Mouse (Mus musculus) forebrain, postnatal 0 days (tissue): ENCODE results near the gene Nav3. TPM values are rescaled to one million over a fixed set of nuclear protein-coding genes. Genes with fewer than 3 reads are reported as not detected.

Source experiments
- ATAC-seq: fragments of 200-750 bp; cut with Nextera tagmentation; 2 replicates; pipeline ENCODE4 v1.8.0; 2017; ENCODE audit warnings: mild to moderate bottlenecking, moderate library complexity
- DNase-seq: peaks from one replicate; pipeline ENCODE4 v3.0.0-alpha.2; 2015
- H3K27ac ChIP-seq: fragments of 300-500 bp; sonication (generic); 2 replicates; pipeline ENCODE4 v1.5.1; 2014; ENCODE audit warnings: low read depth, mild to moderate bottlenecking, antibody characterized with exemption, low read length, moderate library complexity, mixed read lengths
- H3K27me3 ChIP-seq: fragments of 300-500 bp; sonication (generic); 2 replicates; pipeline ENCODE4 v1.6.1; 2014; ENCODE audit warnings: mild to moderate bottlenecking, low read length, mixed read lengths; ENCODE audit not compliant: insufficient read depth
- H3K36me3 ChIP-seq: fragments of 300-500 bp; sonication (generic); 2 replicates; pipeline ENCODE4 v1.6.1; 2014; ENCODE audit warnings: mild to moderate bottlenecking, moderate library complexity; ENCODE audit not compliant: insufficient read depth
- H3K4me1 ChIP-seq: fragments of 300-500 bp; sonication (generic); 2 replicates; pipeline ENCODE4 v1.6.1; 2014; ENCODE audit warnings: antibody characterized with exemption; ENCODE audit not compliant: insufficient read depth
- H3K4me2 ChIP-seq: fragments of 300-500 bp; sonication (generic); 2 replicates; pipeline ENCODE4 v1.6.1; 2014; ENCODE audit warnings: low read depth, mild to moderate bottlenecking, moderate library complexity
- H3K4me3 ChIP-seq: fragments of 300-500 bp; sonication (generic); 2 replicates; pipeline ENCODE4 v1.5.1; 2014; ENCODE audit warnings: low read depth, low read length, mixed read lengths
- H3K9ac ChIP-seq: fragments of 300-500 bp; sonication (generic); 2 replicates; pipeline ENCODE4 v1.6.1; 2014; ENCODE audit warnings: mild to moderate bottlenecking
- H3K9me3 ChIP-seq: fragments of 300-500 bp; sonication (generic); 2 replicates; pipeline ENCODE4 v1.6.1; 2016; ENCODE audit warnings: low read length
- CTCF ChIP-seq: sonication (generic); IDR thresholded peaks from 2 replicates; pipeline ENCODE4 v1.5.1; 2016; ENCODE audit warnings: antibody characterized with exemption, control low read depth, low read depth
- WGBS: fragments of 180-500 bp; shearing (Covaris S2); extraction: QIAGEN DNeasy Blood & Tissue Kit; methylation state at CpG from one replicate; pipeline ENCODE4 v1.1.7; 2014; 5-methylcytosine and 5-hydroxymethylcytosine counted together
- polyA plus RNA-seq: library from polyadenylated mRNA; unstranded; fragments of >200 nt; fragmentation: Nextera tagmentation; extraction: Ambion mirVana; gene quantifications from 2 replicates; pipeline ENCODE4 v1.2.1, GENCODE M21; 2015
- total RNA-seq: library from RNA; depleted of rRNA; stranded (reverse); fragments of >200 nt; gene quantifications from 2 replicates; pipeline ENCODE4 v1.2.3, GENCODE M21; 2014

Nav3 gene
- total and polyA plus RNA-seq, 2 experiments from 2014 or later: 20.1 to 119 TPM

DNA sequence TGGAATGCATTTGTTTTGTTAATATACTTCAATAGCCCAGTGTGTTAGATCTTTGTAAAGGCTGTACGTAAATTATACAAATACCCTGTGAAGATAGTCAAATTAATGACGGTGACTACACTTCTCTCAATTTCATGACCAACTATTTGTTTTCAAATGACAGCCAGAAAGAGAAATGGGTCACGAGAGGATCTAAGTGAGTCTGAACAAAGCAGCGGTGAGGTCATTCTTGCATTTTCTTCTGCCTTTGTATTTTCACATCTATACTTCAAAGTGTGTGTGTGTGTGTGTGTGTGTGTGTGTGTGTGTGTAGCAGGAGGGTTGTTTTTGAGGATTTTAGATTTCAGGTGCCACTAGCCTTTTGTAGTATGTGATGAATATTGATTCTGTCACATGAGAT, 662.5 kb downstream of the Nav3 start:
- no peak for DNase-seq
- Histone ChIP-seq H3K36me3 (no peaks in the 10 kb centered on the region), H3K27me3 (no peaks in the 10 kb centered on the region), H3K9me3 (no peaks in the 10 kb centered on the region), H3K4me1 (peaks cover 5% of the 10 kb centered on the region; the same call in 1 of the 2 replicates), H3K9ac (no peak overlapping the region), H3K4me2 (no peak overlapping the region), H3K27ac (no peak overlapping the region), H3K4me3 (no peak overlapping the region)
- no peak for TF ChIP-seq CTCF
- 45% methylated on average over 4 of the region's 4 CpGs for WGBS
- no peak for ATAC-seq

- DNase-seq: no peak
- Histone ChIP-seq H3K4me3 (no peak overlapping the region), H3K27me3 (no peaks in the 10 kb centered on the region), H3K27ac (no peak overlapping the region), H3K4me1 (no peaks in the 10 kb centered on the region), H3K9me3 (no peaks in the 10 kb centered on the region), H3K36me3 (no peaks in the 10 kb centered on the region), H3K4me2 (no peak overlapping the region), H3K9ac (no peak overlapping the region)
- TF ChIP-seq CTCF: no peak
- 55% methylated on average over 2 of the region's 2 CpGs for WGBS
- ATAC-seq: peak; percentile 66; the same call in 1 of the 2 replicates
Observed at GRCm38 (mm10) chr10:109788728-109789127, 667.3 kb downstream of the Nav3 start.

- Histone ChIP-seq H3K27ac (no peak overlapping the region), H3K27me3 (no peaks in the 10 kb centered on the region), H3K9ac (no peak overlapping the region), H3K9me3 (no peaks in the 10 kb centered on the region), H3K4me3 (no peak overlapping the region), H3K36me3 (no peaks in the 10 kb centered on the region), H3K4me2 (no peak overlapping the region), H3K4me1 (no peaks in the 10 kb centered on the region)
- TF ChIP-seq CTCF: no peak
- 68% methylated on average over 4 of the region's 4 CpGs for WGBS
- DNase-seq: peak; percentile 15
- ATAC-seq: no peak
Observed at GRCm38 (mm10) chr10:109779109-109779508, 676.9 kb downstream of the Nav3 start.

DNA sequence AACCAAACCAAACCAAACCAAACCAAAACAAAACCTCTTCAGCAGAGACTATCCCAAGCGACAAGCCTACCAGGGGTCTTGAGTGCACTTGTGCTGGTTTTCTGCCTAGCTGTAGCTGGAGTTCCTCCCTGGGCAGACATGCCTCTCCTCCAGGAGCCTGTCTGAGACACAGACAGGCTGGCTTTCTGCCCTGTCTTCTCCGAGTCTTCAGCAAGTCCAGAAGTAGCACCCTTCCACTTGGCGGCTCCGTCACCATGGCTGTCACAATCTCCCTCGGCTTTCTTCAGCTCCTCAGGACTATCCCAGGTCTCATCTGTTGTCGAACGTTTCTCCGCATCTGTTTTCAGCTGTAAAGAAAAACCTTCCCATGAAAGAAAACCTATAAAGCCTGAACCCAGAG, 686.9 kb downstream of the Nav3 start:
- Histone ChIP-seq H3K36me3 (peaks cover 8% of the 10 kb centered on the region), H3K9me3 (no peaks in the 10 kb centered on the region), H3K27me3 (no peaks in the 10 kb centered on the region), H3K4me3 (no peak overlapping the region), H3K4me1 (no peaks in the 10 kb centered on the region), H3K27ac (no peak overlapping the region), H3K9ac (no peak overlapping the region), H3K4me2 (no peak overlapping the region)
- ATAC-seq (no peak), DNase-seq (no peak)
- WGBS: 83% methylated on average over 8 of the region's 8 CpGs
- TF ChIP-seq CTCF: no peak

GRCm38 (mm10) chr10:109765650-109766049, 690.4 kb downstream of the Nav3 start:
- H3K4me3 ChIP-seq: no peak overlapping the region
- peaks cover 8% of the 10 kb centered on the region for H3K36me3 ChIP-seq
- H3K9ac ChIP-seq: no peak overlapping the region
- 4% methylated on average over 2 of the region's 2 CpGs for WGBS
- H3K4me2 ChIP-seq: no peak overlapping the region
- no peaks in the 10 kb centered on the region for H3K9me3 ChIP-seq
- H3K4me1 ChIP-seq: no peaks in the 10 kb centered on the region
- ATAC-seq (no peak), DNase-seq (peak; percentile 82)
- H3K27ac ChIP-seq: no peak overlapping the region
- no peaks in the 10 kb centered on the region for H3K27me3 ChIP-seq
- peak; percentile 77 for TF ChIP-seq CTCF

GRCm38 (mm10) chr10:109764412-109765101, 691.4 kb downstream of the Nav3 start:
- ATAC-seq (no peak; the same call in 1 of the 2 replicates), DNase-seq (no peak)
- Histone ChIP-seq H3K9ac (no peak overlapping the region), H3K4me3 (no peak overlapping the region), H3K4me1 (no peaks in the 10 kb centered on the region), H3K27ac (no peak overlapping the region), H3K27me3 (no peaks in the 10 kb centered on the region), H3K9me3 (no peaks in the 10 kb centered on the region), H3K36me3 (peaks cover 8% of the 10 kb centered on the region), H3K4me2 (no peak overlapping the region)
- 64% methylated on average over 18 of the region's 18 CpGs for WGBS
- TF ChIP-seq CTCF: no peak

DNA sequence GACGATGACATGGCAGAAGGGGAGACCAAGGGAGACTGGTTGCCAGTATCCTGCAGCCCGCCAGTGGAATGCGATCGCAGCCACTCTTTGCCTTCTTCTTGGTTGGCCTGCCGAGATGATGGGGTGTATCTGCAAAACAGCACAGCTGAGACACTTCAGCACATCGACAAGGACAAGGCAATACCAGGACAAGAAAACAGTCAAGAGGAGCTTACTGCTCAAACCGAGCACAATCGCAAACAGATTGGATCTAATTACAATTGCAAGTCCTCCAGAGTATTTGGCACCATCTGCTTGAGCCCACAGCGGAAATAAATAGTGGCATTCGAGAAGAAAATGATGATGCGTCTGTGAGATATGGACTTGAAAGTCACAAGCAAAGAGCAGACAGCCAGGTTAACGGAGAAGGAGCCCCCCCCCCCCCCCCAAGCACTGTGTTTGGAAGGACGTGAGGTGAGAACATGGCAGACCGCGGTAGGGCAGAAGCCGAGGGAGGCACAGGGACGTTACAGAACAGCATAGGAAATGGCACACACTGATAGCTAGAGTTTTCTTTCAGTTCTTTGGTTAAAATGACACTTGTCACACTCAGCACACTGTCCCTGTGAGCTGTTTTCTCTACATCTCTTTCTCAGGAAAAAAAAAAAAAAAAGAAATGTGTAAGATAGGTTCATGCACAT, 696.9 kb downstream of the Nav3 start:
- 0 out of 2 replicates have a peak overlapping the region, but pooled peaks have one; percentile 6 for H3K4me2 ChIP-seq
- peak overlapping the region; percentile 67; the same call in 1 of the 2 replicates for H3K27ac ChIP-seq
- no peaks in the 10 kb centered on the region for H3K9me3 ChIP-seq
- TF ChIP-seq CTCF: no peak
- ATAC-seq: peak; percentile 77
- WGBS: 53% methylated on average over 17 of the region's 17 CpGs
- H3K9ac ChIP-seq: no peak overlapping the region
- peaks cover 3% of the 10 kb centered on the region; the same call in 1 of the 2 replicates for H3K36me3 ChIP-seq
- no peak overlapping the region for H3K4me3 ChIP-seq
- H3K4me1 ChIP-seq: no peaks in the 10 kb centered on the region
- DNase-seq: peak; percentile 44
- H3K27me3 ChIP-seq: no peaks in the 10 kb centered on the region
